Mouse (Mus musculus) CH12.LX (cell line): ENCODE results near the gene Sprn. TPM values are rescaled to one million over a fixed set of nuclear protein-coding genes. Genes with fewer than 3 reads are reported as not detected.
A peak's percentile ranks its signal among the peaks of the same experiment; 100 is the strongest.

ENCODE experiments used
- DNase-seq: peaks from one replicate; pipeline ENCODE4 v3.0.0-alpha.2; 2013; ENCODE audit errors: extremely low read depth
- H3K27ac ChIP-seq: 2 replicates; pipeline ENCODE4 v1.5.1; 2012; ENCODE audit warnings: low read depth, mild to moderate bottlenecking, control low read depth, moderate library complexity; ENCODE audit not compliant: insufficient read depth
- H3K27me3 ChIP-seq: replicated peaks from 2 replicates; pipeline ENCODE3; 2012; ENCODE audit warnings: inconsistent platforms
- H3K36me3 ChIP-seq, 2 experiments: replicated peaks in 1 of 2; 2 replicates each; pipeline versions ENCODE3 to v1.6.1; 2012; ENCODE audit warnings: inconsistent platforms in 1 of 2, low read length in 1 of 2, mild to moderate bottlenecking in 1 of 2, mixed read lengths in 1 of 2, moderate library complexity in 1 of 2; ENCODE audit not compliant: control insufficient read depth in 1 of 2, insufficient read depth in 1 of 2
- H3K4me1 ChIP-seq, 2 experiments: 2 replicates each; pipeline ENCODE4 v1.6.1; 2012; ENCODE audit warnings: inconsistent platforms in 1 of 2, moderate library complexity in 1 of 2; ENCODE audit not compliant: insufficient read depth in 2 of 2, control insufficient read depth in 1 of 2
- H3K4me2 ChIP-seq: 2 replicates; pipeline ENCODE4 v1.6.1; 2012; ENCODE audit warnings: low read depth, mild to moderate bottlenecking, control low read depth; ENCODE audit not compliant: poor library complexity, insufficient read depth, severe bottlenecking
- H3K4me3 ChIP-seq, 3 experiments: fragments of 150-350 bp in 1 of 3; sonication (generic) in 1 of 3; replicated peaks in 1 of 3; 2 replicates each; pipeline versions ENCODE3 to v1.5.1; 2011 to 2012; ENCODE audit warnings: low read depth in 2 of 3, low read length in 2 of 3, mild to moderate bottlenecking in 2 of 3, moderate library complexity in 2 of 3, control low read depth in 1 of 3, improper control_type of control experiment in 1 of 3, inconsistent platforms in 1 of 3, mixed read lengths in 1 of 3; ENCODE audit not compliant: poor library complexity in 1 of 3
- H3K79me2 ChIP-seq: replicated peaks from 2 replicates; pipeline ENCODE4 v1.6.1; 2012; ENCODE audit warnings: mild to moderate bottlenecking, moderate library complexity; ENCODE audit not compliant: control insufficient read depth, poor library complexity, insufficient read depth, severe bottlenecking; ENCODE audit errors: extremely low read depth
- H3K9ac ChIP-seq: 2 replicates; pipeline ENCODE4 v1.6.1; 2012; ENCODE audit warnings: low read depth, mild to moderate bottlenecking, control low read depth, moderate library complexity; ENCODE audit not compliant: insufficient read depth
- H3K9me3 ChIP-seq: replicated peaks from 2 replicates; pipeline ENCODE3; 2012; ENCODE audit warnings: low read length, inconsistent platforms, mixed read lengths
- CHD2 ChIP-seq: IDR thresholded peaks from 2 replicates; pipeline ENCODE4 v1.6.1; 2011; ENCODE audit warnings: low read length, improper control_type of control experiment
- CTCF ChIP-seq, 2 experiments: IDR thresholded peaks in 1 of 2; conservative IDR thresholded peaks in 1 of 2; 2 replicates each; pipeline ENCODE4 v1.5.1; 2011 to 2012; ENCODE audit warnings: low read depth in 2 of 2, low read length in 2 of 2, improper control_type of control experiment in 1 of 2, inconsistent platforms in 1 of 2, mild to moderate bottlenecking in 1 of 2, moderate library complexity in 1 of 2
- E2F4 ChIP-seq: IDR thresholded peaks from 2 replicates; pipeline ENCODE4 v1.6.1; 2011; ENCODE audit warnings: low read depth, low read length, improper control_type of control experiment; ENCODE audit not compliant: insufficient replicate concordance
- EP300 ChIP-seq: IDR thresholded peaks from 2 replicates; pipeline ENCODE4 v1.6.1; 2011; ENCODE audit warnings: low read length, improper control_type of control experiment
- ETS1 ChIP-seq: conservative IDR thresholded peaks from 2 replicates; pipeline ENCODE4 v1.6.1; 2012; ENCODE audit warnings: low read depth, mild to moderate bottlenecking, inconsistent platforms, low read length, improper control_type of control experiment, moderate library complexity
- GABPA ChIP-seq: IDR thresholded peaks from 2 replicates; pipeline ENCODE4 v1.6.1; 2012; ENCODE audit warnings: low read depth, low read length, improper control_type of control experiment, inconsistent platforms; ENCODE audit not compliant: insufficient replicate concordance
- IRF4 ChIP-seq: IDR thresholded peaks from 2 replicates; pipeline ENCODE4 v1.6.1; 2014; ENCODE audit warnings: low read depth, mild to moderate bottlenecking, inconsistent platforms, low read length, improper control_type of control experiment
- JUN ChIP-seq: IDR thresholded peaks from 2 replicates; pipeline ENCODE4 v1.6.1; 2011; ENCODE audit warnings: low read depth, mild to moderate bottlenecking, low read length, improper control_type of control experiment, moderate library complexity; ENCODE audit not compliant: insufficient read depth
- JUND ChIP-seq: conservative IDR thresholded peaks from 2 replicates; pipeline ENCODE4 v1.6.1; 2011; ENCODE audit warnings: low read depth, low read length, improper control_type of control experiment
- KAT2A ChIP-seq: IDR thresholded peaks from 2 replicates; pipeline ENCODE4 v1.6.1; 2012; ENCODE audit warnings: low read length, improper control_type of control experiment, inconsistent platforms; ENCODE audit not compliant: insufficient replicate concordance
- MAZ ChIP-seq: IDR thresholded peaks from 2 replicates; pipeline ENCODE4 v1.6.1; 2012; ENCODE audit warnings: low read depth, mild to moderate bottlenecking, inconsistent platforms, low read length, improper control_type of control experiment, moderate library complexity
- NELFE ChIP-seq: IDR thresholded peaks from 2 replicates; pipeline ENCODE4 v1.6.1; 2011; ENCODE audit warnings: low read depth, low read length, improper control_type of control experiment
- NRF1 ChIP-seq: IDR thresholded peaks from 2 replicates; pipeline ENCODE4 v1.6.1; 2014; ENCODE audit warnings: low read depth, mild to moderate bottlenecking, inconsistent platforms, low read length, improper control_type of control experiment, moderate library complexity
- PAX5 ChIP-seq: IDR thresholded peaks from 2 replicates; pipeline ENCODE4 v1.6.1; 2012; ENCODE audit warnings: low read length, inconsistent platforms, mixed read lengths
- POLR2A ChIP-seq: IDR thresholded peaks from 2 replicates; pipeline ENCODE4 v1.6.1; 2011; ENCODE audit warnings: low read depth, mild to moderate bottlenecking, improper control_type of control experiment, low read length
- RCOR1 ChIP-seq: conservative IDR thresholded peaks from 2 replicates; pipeline ENCODE4 v1.6.1; 2012; ENCODE audit warnings: low read depth, mild to moderate bottlenecking, inconsistent platforms, low read length, improper control_type of control experiment
- TBP ChIP-seq: conservative IDR thresholded peaks from 2 replicates; pipeline ENCODE4 v1.6.1; 2011; ENCODE audit warnings: low read depth, low read length, improper control_type of control experiment
- USF1 ChIP-seq: IDR thresholded peaks from 2 replicates; pipeline ENCODE4 v1.6.1; 2014; ENCODE audit warnings: low read depth, mild to moderate bottlenecking, inconsistent platforms, low read length, improper control_type of control experiment
- USF2 ChIP-seq: conservative IDR thresholded peaks from 2 replicates; pipeline ENCODE4 v1.6.1; 2011; ENCODE audit warnings: low read depth, low read length, improper control_type of control experiment
- dilution Hi-C: fragments of 300-500 bp; cut with MboI; formaldehyde crosslinking; loops from 2 replicates; pipeline ENCODE4 v1.14.3; 2020; ENCODE audit warnings: low sequenced_read_pairs; ENCODE audit not compliant: extremely low pct_unique_long_range_greater_than_20kb, extremely low pct_ligation_motif_present
- in situ Hi-C: fragments of 300-500 bp; cut with MboI; formaldehyde crosslinking; loops from 3 replicates; pipeline ENCODE4 v1.14.3; 2019; ENCODE audit warnings: low sequenced_read_pairs, low pct_ligation_motif_present, low pct_unique_long_range_greater_than_20kb, mixed read lengths
- polyA plus RNA-seq: library from polyadenylated mRNA; unstranded; fragments of >175 nt; gene quantifications from 2 replicates; pipeline ENCODE4 v1.2.1, GENCODE M21; 2012; ENCODE audit warnings: low read depth; ENCODE audit not compliant: insufficient read length
- total RNA-seq, 2 experiments: library from RNA; depleted of rRNA; stranded (reverse); fragments of 300-350 nt in 1 of 2; fragments of >200 nt in 1 of 2; gene quantifications; 2 replicates each; pipeline ENCODE4 v1.2.3; 2012 to 2014

The Sprn gene
- total and polyA plus RNA-seq, 3 experiments: not detected

DNA sequence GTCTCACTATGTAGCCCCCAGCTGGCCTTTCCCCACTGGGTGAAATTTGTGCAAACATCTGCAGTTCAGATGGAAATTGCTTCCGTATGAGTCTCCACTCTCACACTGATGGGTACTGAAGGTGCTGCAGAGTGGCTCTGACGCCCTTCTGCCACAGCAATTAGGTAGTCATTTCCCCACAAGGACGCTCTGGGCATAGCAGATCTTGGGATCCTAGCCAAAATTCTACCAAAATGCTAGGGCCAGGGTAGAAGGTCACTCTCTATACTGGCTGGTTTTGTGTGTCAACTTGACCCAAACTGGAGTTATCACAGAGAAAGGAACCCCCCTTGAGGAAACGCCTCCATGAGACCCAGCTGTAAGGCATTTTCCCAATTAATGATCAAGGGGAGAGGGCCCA is 50.7 kb downstream of the Sprn start:
- H3K9me3 ChIP-seq: no peaks in the 10 kb centered on the region
- in situ Hi-C loops (no loop called here), dilution Hi-C loops (no loop called here)
- H3K4me3 ChIP-seq: no peak overlapping the region
- TF ChIP-seq USF2 (no peak), EP300 (no peak), JUND (no peak)
- peaks cover 24 to 42% of the 10 kb centered on the region in 2 experiments for H3K36me3 ChIP-seq
- H3K27me3 ChIP-seq: no peaks in the 10 kb centered on the region
- no peak overlapping the region for H3K4me2 ChIP-seq
- no peak overlapping the region for H3K27ac ChIP-seq
- no peak overlapping the region for H3K9ac ChIP-seq
- DNase-seq: no peak
- no peaks in the 10 kb centered on the region for H3K79me2 ChIP-seq
- H3K4me1 ChIP-seq: no peaks in the 10 kb centered on the region

DNA sequence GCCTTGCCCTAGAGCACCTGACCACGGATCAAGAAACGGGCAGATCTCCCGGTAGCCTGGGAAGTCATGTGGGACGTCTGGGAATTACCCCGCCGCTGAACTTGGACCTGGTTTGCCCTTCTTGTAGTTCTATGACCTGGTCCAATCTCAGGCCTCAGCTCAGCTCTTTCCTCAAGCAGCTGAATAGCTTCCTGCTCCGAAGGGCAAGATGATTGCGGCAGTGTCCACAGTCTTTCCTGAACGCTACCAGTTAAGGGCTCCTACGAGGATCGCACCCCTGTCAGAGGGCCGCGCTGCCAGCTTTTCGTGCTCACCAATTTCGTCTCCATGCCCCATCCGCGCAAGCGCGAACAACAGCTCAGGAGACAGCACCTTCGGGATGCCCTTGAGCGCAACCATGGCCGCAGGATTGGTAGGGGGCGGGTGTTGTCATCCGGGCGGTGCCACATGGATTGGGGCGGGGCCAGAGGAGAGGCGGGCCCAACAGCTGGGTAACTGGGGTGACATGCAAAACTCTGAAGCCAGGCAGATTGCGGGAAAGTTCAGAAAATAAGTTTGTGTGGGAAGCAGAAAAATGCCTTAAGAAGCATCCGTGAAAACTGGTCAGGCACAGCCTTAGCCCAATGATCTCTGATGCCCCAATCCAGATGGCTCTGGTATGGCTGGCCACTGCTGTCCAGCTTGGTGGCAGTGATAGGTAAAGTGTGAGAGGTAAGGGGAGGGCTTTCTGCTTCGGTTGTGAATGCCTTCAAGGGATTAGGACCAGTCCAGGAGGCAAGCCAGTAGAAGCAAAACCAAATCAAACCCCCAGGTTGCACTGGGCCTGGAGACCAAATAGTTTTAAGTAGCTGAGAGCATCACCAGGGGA is 52.5 kb downstream of the Sprn start, which contains the start of gene Fuom:
Fuom (minus strand) TSS at position 449 of the 868 bp plus-strand sequence.
- no peak within 1 kb of the TSS for H3K4me2 ChIP-seq
- no peak within 1 kb of the TSS for H3K27ac ChIP-seq
- H3K9ac ChIP-seq: no peak within 1 kb of the TSS
- no peak for DNase-seq
- H3K4me3 ChIP-seq: no peak within 1 kb of the TSS
- no peak for TF ChIP-seq E2F4
- TF ChIP-seq NRF1: 0 out of 2 replicates have a peak, but pooled peaks have one; percentile 18
- TF ChIP-seq NELFE: no peak
- no peak for TF ChIP-seq JUN
- no peak for TF ChIP-seq RCOR1
- no peak for TF ChIP-seq CHD2
- TF ChIP-seq IRF4: no peak
- peaks cover 0 to 4% of the 10 kb centered on the region in 2 experiments; a peak in 1 of 4 replicates for H3K4me1 ChIP-seq
- in situ Hi-C loops: no loop called here
- no peaks in the 10 kb centered on the region for H3K9me3 ChIP-seq
- H3K27me3 ChIP-seq: no peaks in the 10 kb centered on the region
- H3K79me2 ChIP-seq: no peaks in the 10 kb centered on the region
- dilution Hi-C loops: no loop called here
- H3K36me3 ChIP-seq: peaks cover 11 to 26% of the 10 kb centered on the region in 2 experiments

DNA sequence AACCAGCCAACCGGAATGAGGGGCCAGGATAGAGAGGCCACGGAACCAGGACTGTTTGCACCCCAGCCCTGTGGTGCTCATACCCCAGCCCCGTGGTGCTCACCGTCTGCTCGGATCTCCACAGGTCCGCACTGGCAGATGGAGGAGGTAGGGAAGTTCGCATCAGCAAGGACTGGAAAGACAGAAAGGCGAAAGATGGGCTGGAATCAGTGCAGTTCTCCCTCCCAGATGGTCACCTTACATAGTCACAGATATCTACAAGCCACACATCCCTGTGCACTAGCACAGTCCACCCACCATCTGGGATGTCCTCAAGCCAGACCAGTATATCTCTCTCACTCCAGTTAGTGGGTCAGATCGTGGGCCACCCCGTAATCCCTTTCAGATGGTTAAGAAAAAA is 53.2 kb downstream of the Sprn start:
- Histone ChIP-seq H3K4me3 (no peak overlapping the region), H3K27me3 (no peaks in the 10 kb centered on the region), H3K4me2 (no peak overlapping the region), H3K4me1 (peaks cover 0 to 6% of the 10 kb centered on the region in 2 experiments; a peak in 1 of 4 replicates), H3K79me2 (no peaks in the 10 kb centered on the region), H3K9ac (no peak overlapping the region), H3K27ac (no peak overlapping the region), H3K9me3 (no peaks in the 10 kb centered on the region), H3K36me3 (peaks cover 9 to 20% of the 10 kb centered on the region in 2 experiments)
- no peak for DNase-seq
- no peak for TF ChIP-seq USF2
- no peak for TF ChIP-seq PAX5
- no peak for TF ChIP-seq KAT2A
- no peak for TF ChIP-seq CTCF (conservative IDR thresholded peaks at IDR 0.05 in 1 of 2, IDR thresholded peaks at IDR 0.05 in 1 of 2; ENCODE audit: low read depth in 2 of 2, low read length in 2 of 2)
- no peak for TF ChIP-seq ETS1
- no peak for TF ChIP-seq GABPA
- no peak for TF ChIP-seq POLR2A
- TF ChIP-seq E2F4: no peak
- TF ChIP-seq TBP: no peak
- no peak for TF ChIP-seq USF1
- no peak for TF ChIP-seq MAZ
- in situ Hi-C loops: no loop called here
- dilution Hi-C loops: no loop called here
